Mouse (Mus musculus) CH12.LX (cell line): ENCODE data around the gene Arhgap21. TPM values are rescaled to one million over a fixed set of nuclear protein-coding genes. Genes with fewer than 3 reads are reported as not detected.

ENCODE experiments used
- DNase-seq: peaks from one replicate; pipeline ENCODE4 v3.0.0-alpha.2; 2013; ENCODE audit errors: extremely low read depth
- H3K27ac ChIP-seq: 2 replicates; pipeline ENCODE4 v1.5.1; 2012; ENCODE audit warnings: low read depth, mild to moderate bottlenecking, control low read depth, moderate library complexity; ENCODE audit not compliant: insufficient read depth
- H3K27me3 ChIP-seq: replicated peaks from 2 replicates; pipeline ENCODE3; 2012; ENCODE audit warnings: inconsistent platforms
- H3K36me3 ChIP-seq, 2 experiments: replicated peaks in 1 of 2; 2 replicates each; pipeline versions ENCODE3 to v1.6.1; 2012; ENCODE audit warnings: inconsistent platforms in 1 of 2, low read length in 1 of 2, mild to moderate bottlenecking in 1 of 2, mixed read lengths in 1 of 2, moderate library complexity in 1 of 2; ENCODE audit not compliant: control insufficient read depth in 1 of 2, insufficient read depth in 1 of 2
- H3K4me1 ChIP-seq, 2 experiments: 2 replicates each; pipeline ENCODE4 v1.6.1; 2012; ENCODE audit warnings: inconsistent platforms in 1 of 2, moderate library complexity in 1 of 2; ENCODE audit not compliant: insufficient read depth in 2 of 2, control insufficient read depth in 1 of 2
- H3K4me2 ChIP-seq: 2 replicates; pipeline ENCODE4 v1.6.1; 2012; ENCODE audit warnings: low read depth, mild to moderate bottlenecking, control low read depth; ENCODE audit not compliant: poor library complexity, insufficient read depth, severe bottlenecking
- H3K4me3 ChIP-seq, 3 experiments: fragments of 150-350 bp in 1 of 3; sonication (generic) in 1 of 3; replicated peaks in 1 of 3; 2 replicates each; pipeline versions ENCODE3 to v1.5.1; 2011 to 2012; ENCODE audit warnings: low read depth in 2 of 3, low read length in 2 of 3, mild to moderate bottlenecking in 2 of 3, moderate library complexity in 2 of 3, control low read depth in 1 of 3, improper control_type of control experiment in 1 of 3, inconsistent platforms in 1 of 3, mixed read lengths in 1 of 3; ENCODE audit not compliant: poor library complexity in 1 of 3
- H3K79me2 ChIP-seq: replicated peaks from 2 replicates; pipeline ENCODE4 v1.6.1; 2012; ENCODE audit warnings: mild to moderate bottlenecking, moderate library complexity; ENCODE audit not compliant: control insufficient read depth, poor library complexity, insufficient read depth, severe bottlenecking; ENCODE audit errors: extremely low read depth
- H3K9ac ChIP-seq: 2 replicates; pipeline ENCODE4 v1.6.1; 2012; ENCODE audit warnings: low read depth, mild to moderate bottlenecking, control low read depth, moderate library complexity; ENCODE audit not compliant: insufficient read depth
- H3K9me3 ChIP-seq: replicated peaks from 2 replicates; pipeline ENCODE3; 2012; ENCODE audit warnings: low read length, inconsistent platforms, mixed read lengths
- BHLHE40 ChIP-seq: IDR thresholded peaks from 2 replicates; pipeline ENCODE4 v1.6.1; 2011; ENCODE audit warnings: mild to moderate bottlenecking, low read depth, low read length, improper control_type of control experiment
- CHD2 ChIP-seq: IDR thresholded peaks from 2 replicates; pipeline ENCODE4 v1.6.1; 2011; ENCODE audit warnings: low read length, improper control_type of control experiment
- ETS1 ChIP-seq: conservative IDR thresholded peaks from 2 replicates; pipeline ENCODE4 v1.6.1; 2012; ENCODE audit warnings: low read depth, mild to moderate bottlenecking, inconsistent platforms, low read length, improper control_type of control experiment, moderate library complexity
- HCFC1 ChIP-seq: IDR thresholded peaks from 2 replicates; pipeline ENCODE4 v1.6.1; 2012; ENCODE audit warnings: low read depth, mild to moderate bottlenecking, inconsistent platforms, low read length, improper control_type of control experiment
- IRF4 ChIP-seq: IDR thresholded peaks from 2 replicates; pipeline ENCODE4 v1.6.1; 2014; ENCODE audit warnings: low read depth, mild to moderate bottlenecking, inconsistent platforms, low read length, improper control_type of control experiment
- JUN ChIP-seq: IDR thresholded peaks from 2 replicates; pipeline ENCODE4 v1.6.1; 2011; ENCODE audit warnings: low read depth, mild to moderate bottlenecking, low read length, improper control_type of control experiment, moderate library complexity; ENCODE audit not compliant: insufficient read depth
- MAX ChIP-seq: IDR thresholded peaks from 2 replicates; pipeline ENCODE4 v1.6.1; 2011; ENCODE audit warnings: low read length, improper control_type of control experiment
- MAZ ChIP-seq: IDR thresholded peaks from 2 replicates; pipeline ENCODE4 v1.6.1; 2012; ENCODE audit warnings: low read depth, mild to moderate bottlenecking, inconsistent platforms, low read length, improper control_type of control experiment, moderate library complexity
- MXI1 ChIP-seq: IDR thresholded peaks from 2 replicates; pipeline ENCODE4 v1.6.1; 2011; ENCODE audit warnings: mild to moderate bottlenecking, low read depth, low read length, improper control_type of control experiment
- MYC ChIP-seq: IDR thresholded peaks from 2 replicates; pipeline ENCODE4 v1.6.1; 2011; ENCODE audit warnings: low read depth, mild to moderate bottlenecking, improper control_type of control experiment, low read length
- NELFE ChIP-seq: IDR thresholded peaks from 2 replicates; pipeline ENCODE4 v1.6.1; 2011; ENCODE audit warnings: low read depth, low read length, improper control_type of control experiment
- RCOR1 ChIP-seq: conservative IDR thresholded peaks from 2 replicates; pipeline ENCODE4 v1.6.1; 2012; ENCODE audit warnings: low read depth, mild to moderate bottlenecking, inconsistent platforms, low read length, improper control_type of control experiment
- SIN3A ChIP-seq: IDR thresholded peaks from 2 replicates; pipeline ENCODE4 v1.6.1; 2012; ENCODE audit warnings: low read length, improper control_type of control experiment, inconsistent platforms
- TBP ChIP-seq: conservative IDR thresholded peaks from 2 replicates; pipeline ENCODE4 v1.6.1; 2011; ENCODE audit warnings: low read depth, low read length, improper control_type of control experiment
- TCF12 ChIP-seq: IDR thresholded peaks from 2 replicates; pipeline ENCODE4 v1.6.1; 2014; ENCODE audit warnings: low read depth, mild to moderate bottlenecking, inconsistent platforms, low read length, improper control_type of control experiment
- ZC3H11A ChIP-seq: IDR thresholded peaks from 2 replicates; pipeline ENCODE4 v1.6.1; 2012; ENCODE audit warnings: low read depth, mild to moderate bottlenecking, inconsistent platforms, low read length, improper control_type of control experiment
- ZKSCAN1 ChIP-seq: IDR thresholded peaks from 2 replicates; pipeline ENCODE4 v1.6.1; 2012; ENCODE audit warnings: low read depth, inconsistent platforms, low read length, improper control_type of control experiment, borderline replicate concordance
- ZNF384 ChIP-seq: IDR thresholded peaks from 2 replicates; pipeline ENCODE4 v1.6.1; 2012; ENCODE audit warnings: low read depth, low read length, improper control_type of control experiment, inconsistent platforms
- dilution Hi-C: fragments of 300-500 bp; cut with MboI; formaldehyde crosslinking; loops from 2 replicates; pipeline ENCODE4 v1.14.3; 2020; ENCODE audit warnings: low sequenced_read_pairs; ENCODE audit not compliant: extremely low pct_unique_long_range_greater_than_20kb, extremely low pct_ligation_motif_present
- in situ Hi-C: fragments of 300-500 bp; cut with MboI; formaldehyde crosslinking; loops from 3 replicates; pipeline ENCODE4 v1.14.3; 2019; ENCODE audit warnings: low sequenced_read_pairs, low pct_ligation_motif_present, low pct_unique_long_range_greater_than_20kb, mixed read lengths
- polyA plus RNA-seq: library from polyadenylated mRNA; unstranded; fragments of >175 nt; gene quantifications from 2 replicates; pipeline ENCODE4 v1.2.1, GENCODE M21; 2012; ENCODE audit warnings: low read depth; ENCODE audit not compliant: insufficient read length
- total RNA-seq, 2 experiments: library from RNA; depleted of rRNA; stranded (reverse); fragments of 300-350 nt in 1 of 2; fragments of >200 nt in 1 of 2; gene quantifications; 2 replicates each; pipeline ENCODE4 v1.2.3; 2012 to 2014

The Arhgap21 gene
- total and polyA plus RNA-seq, 3 experiments: 7.6 to 22.7 (median 10.8) TPM

DNA sequence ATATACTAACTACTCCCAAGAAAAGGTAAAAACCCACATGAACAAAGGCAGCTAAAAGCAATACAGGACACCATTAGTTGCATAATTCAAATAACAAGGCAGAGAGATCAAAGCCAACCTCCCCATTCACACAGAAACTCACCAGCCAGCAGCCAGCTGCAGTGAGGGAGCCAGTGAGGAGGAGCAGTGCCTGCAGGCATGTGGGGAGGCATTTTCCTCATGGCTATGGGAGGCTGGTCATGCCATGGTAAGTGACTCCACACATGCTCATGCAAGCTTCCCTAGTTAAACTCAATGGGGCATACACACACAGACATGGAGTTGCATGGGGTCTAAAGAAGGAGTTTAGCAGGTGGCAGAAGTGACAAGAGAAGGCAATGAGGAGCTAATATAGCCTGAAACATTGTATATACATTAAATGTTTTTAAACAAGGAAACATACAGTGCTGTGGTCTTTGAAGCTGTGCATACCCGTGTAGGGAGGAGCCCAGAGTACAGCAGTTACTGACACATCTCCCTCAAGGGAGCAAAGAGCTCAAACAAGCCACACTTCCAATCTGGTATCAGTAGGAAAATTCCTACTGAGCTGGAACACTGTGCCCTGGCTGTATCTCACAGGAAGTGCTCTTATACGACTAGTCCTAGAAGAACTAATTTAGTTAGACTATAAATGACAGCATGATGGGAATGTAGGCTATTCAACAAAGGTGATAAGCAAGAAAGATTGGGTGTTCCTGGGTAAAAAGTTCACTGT lies 99.3 kb downstream of the Arhgap21 start:
- TF ChIP-seq MAX: no peak
- no peak for TF ChIP-seq SIN3A
- no peak for TF ChIP-seq NELFE
- no peak for TF ChIP-seq ETS1
- no peak for TF ChIP-seq MYC
- no peak for TF ChIP-seq IRF4
- TF ChIP-seq ZNF384: no peak
- TF ChIP-seq JUN: no peak
- TF ChIP-seq RCOR1: no peak
- no peak for TF ChIP-seq CHD2
- no peak for TF ChIP-seq MAZ
- TF ChIP-seq TBP: no peak
- no peak for TF ChIP-seq ZKSCAN1
- no peak for TF ChIP-seq TCF12
- no peak for TF ChIP-seq MXI1
- TF ChIP-seq HCFC1: no peak
- no peak for TF ChIP-seq BHLHE40
- no peak for TF ChIP-seq ZC3H11A
- H3K9ac ChIP-seq: no peak overlapping the region
- no peaks in the 10 kb centered on the region for H3K9me3 ChIP-seq
- DNase-seq: no peak
- in situ Hi-C loops: loop anchor here (25.0 kb wide), 1 partner anchor 1043 kb away; no protein-coding TSS in a partner anchor
- dilution Hi-C loops: no loop called here
- no peaks in the 10 kb centered on the region for H3K79me2 ChIP-seq
- peaks cover 4 to 44% of the 10 kb centered on the region in 2 experiments for H3K36me3 ChIP-seq
- no peak overlapping the region for H3K27ac ChIP-seq
- no peaks in the 10 kb centered on the region for H3K27me3 ChIP-seq
- no peak overlapping the region for H3K4me3 ChIP-seq
- peaks cover 0 to 13% of the 10 kb centered on the region in 2 experiments; a peak in 2 of 4 replicates for H3K4me1 ChIP-seq
- no peak overlapping the region for H3K4me2 ChIP-seq

GRCm38 (mm10) chr2:20868052-20868451 lies 100.6 kb downstream of the Arhgap21 start:
- H3K4me1 ChIP-seq: peaks cover 0 to 13% of the 10 kb centered on the region in 2 experiments; a peak in 2 of 4 replicates
- no peak overlapping the region for H3K4me2 ChIP-seq
- no peak for TF ChIP-seq SIN3A
- H3K79me2 ChIP-seq: no peaks in the 10 kb centered on the region
- H3K27me3 ChIP-seq: no peaks in the 10 kb centered on the region
- in situ Hi-C loops: loop anchor here (25.0 kb wide), 1 partner anchor 1044 kb away; no protein-coding TSS in a partner anchor
- H3K27ac ChIP-seq: no peak overlapping the region
- H3K4me3 ChIP-seq: no peak overlapping the region
- DNase-seq: no peak
- dilution Hi-C loops: no loop called here
- peaks cover 9 to 45% of the 10 kb centered on the region in 2 experiments for H3K36me3 ChIP-seq
- no peaks in the 10 kb centered on the region for H3K9me3 ChIP-seq
- H3K9ac ChIP-seq: no peak overlapping the region
